Mouse (Mus musculus): ENCODE results near the gene Anpep. TPM values are rescaled to one million over a fixed set of nuclear protein-coding genes. Genes with fewer than 3 reads are reported as not detected.

Anpep gene
- polyA plus RNA-seq, 1 experiment: 145 TPM

GRCm38 (mm10) chr7:79847456-79848451 lies 13.1 kb downstream of the Anpep start:
- no peak for TF ChIP-seq CTCF (IDR thresholded peaks at IDR 0.05; ENCODE audit: low read depth, low read length)
- TF ChIP-seq POLR2A (IDR thresholded peaks at IDR 0.05; ENCODE audit: borderline replicate concordance, low read depth, low read length): no peak
- H3K4me3 ChIP-seq (ENCODE audit: insufficient read depth, low read length): peak overlapping the region; percentile 69
- peak overlapping the region; percentile 64 for H3K27ac ChIP-seq (ENCODE audit: insufficient read depth, low read depth, low read length)
- H3K4me1 ChIP-seq (ENCODE audit: control insufficient read depth, insufficient read depth, low read length): peaks cover 41% of the 10 kb centered on the region

DNA sequence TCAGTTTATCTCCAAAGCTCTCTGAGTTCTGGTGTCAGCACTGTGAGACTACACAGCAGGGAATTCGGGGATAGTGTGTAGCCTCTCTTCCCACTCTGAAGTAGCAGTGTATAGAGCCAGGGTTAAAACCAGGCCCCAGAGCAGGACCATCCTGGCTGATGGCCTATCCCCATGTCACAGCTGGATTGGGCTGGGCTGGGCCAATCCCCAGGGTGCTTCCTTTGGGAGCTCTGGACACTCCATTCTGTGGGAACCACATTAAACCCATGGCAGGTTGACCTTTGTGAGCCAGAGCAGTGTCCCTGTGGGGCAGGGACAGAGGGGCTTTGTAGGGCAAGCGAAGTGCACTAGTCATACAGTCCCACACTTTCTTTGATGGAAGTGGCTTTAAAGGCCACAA lies 14.5 kb downstream of the Anpep start:
- Histone ChIP-seq H3K4me3 (ENCODE audit: insufficient read depth, low read length) (peak overlapping the region; percentile 69), H3K27ac (ENCODE audit: insufficient read depth, low read depth, low read length) (peak overlapping the region; percentile 53), H3K4me1 (ENCODE audit: control insufficient read depth, insufficient read depth, low read length) (peaks cover 39% of the 10 kb centered on the region)
- no peak for TF ChIP-seq CTCF (IDR thresholded peaks at IDR 0.05; ENCODE audit: low read depth, low read length)
- TF ChIP-seq POLR2A (IDR thresholded peaks at IDR 0.05; ENCODE audit: borderline replicate concordance, low read depth, low read length): no peak

- no peak overlapping the region for H3K27ac ChIP-seq (ENCODE audit: insufficient read depth, low read depth, low read length)
- H3K4me3 ChIP-seq (ENCODE audit: insufficient read depth, low read length): no peak overlapping the region
- peaks cover 23% of the 10 kb centered on the region for H3K4me1 ChIP-seq (ENCODE audit: control insufficient read depth, insufficient read depth, low read length)
- TF ChIP-seq CTCF (IDR thresholded peaks at IDR 0.05; ENCODE audit: low read depth, low read length) (no peak), POLR2A (IDR thresholded peaks at IDR 0.05; ENCODE audit: borderline replicate concordance, low read depth, low read length) (no peak)
Measured at GRCm38 (mm10) chr7:79844090-79844802, 16.6 kb downstream of the Anpep start.

DNA sequence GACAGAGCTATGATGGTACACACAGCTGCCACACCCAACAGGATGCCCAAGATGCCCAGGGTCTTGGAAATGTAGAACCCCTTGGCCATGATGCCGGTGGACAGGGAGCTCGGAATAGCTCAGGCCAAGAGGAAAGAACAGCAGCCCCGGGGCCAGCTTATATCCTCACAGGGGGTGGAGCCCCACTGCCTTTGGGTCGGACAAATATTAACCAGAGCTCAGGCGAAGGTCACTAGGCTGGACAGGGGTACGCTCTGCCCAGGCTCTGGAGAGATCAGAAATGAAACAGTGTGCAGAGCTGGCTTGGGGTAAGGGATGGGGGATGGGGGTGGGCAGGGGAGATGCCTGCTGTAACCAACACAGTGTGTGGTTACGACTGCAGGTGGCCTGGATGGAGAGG lies 18.7 kb downstream of the Anpep start:
- H3K4me1 ChIP-seq (ENCODE audit: control insufficient read depth, insufficient read depth, low read length): peaks cover 23% of the 10 kb centered on the region
- H3K4me3 ChIP-seq (ENCODE audit: insufficient read depth, low read length): no peak overlapping the region
- H3K27ac ChIP-seq (ENCODE audit: insufficient read depth, low read depth, low read length): no peak overlapping the region

DNA sequence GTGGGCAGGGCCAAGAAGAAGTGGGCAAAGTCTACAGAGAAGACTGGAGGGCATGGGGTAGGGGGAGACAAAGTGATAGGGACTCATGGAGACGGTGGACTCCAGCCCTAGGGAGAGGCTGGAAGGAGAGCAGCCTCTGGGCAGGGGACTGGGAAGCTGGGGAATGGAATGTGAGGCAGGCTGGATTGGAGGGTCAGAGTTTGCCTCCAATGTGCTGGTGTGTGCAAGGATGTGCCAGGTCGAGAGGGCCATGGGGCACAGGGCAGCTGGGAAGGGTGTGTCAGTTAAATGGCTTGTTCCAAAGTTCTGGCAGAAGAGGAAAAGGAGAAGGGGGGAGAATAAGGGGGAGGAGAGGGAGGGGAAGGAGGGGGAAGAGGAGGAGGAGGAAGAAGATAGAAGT lies 23.6 kb downstream of the Anpep start:
- TF ChIP-seq CTCF (IDR thresholded peaks at IDR 0.05; ENCODE audit: low read depth, low read length): no peak
- no peak for TF ChIP-seq POLR2A (IDR thresholded peaks at IDR 0.05; ENCODE audit: borderline replicate concordance, low read depth, low read length)
- no peak overlapping the region for H3K27ac ChIP-seq (ENCODE audit: insufficient read depth, low read depth, low read length)
- no peaks in the 10 kb centered on the region for H3K4me1 ChIP-seq (ENCODE audit: control insufficient read depth, insufficient read depth, low read length)
- no peak overlapping the region for H3K4me3 ChIP-seq (ENCODE audit: insufficient read depth, low read length)

More for the DNA sequence above, 18.7 kb downstream of the Anpep start:
- no peak for TF ChIP-seq POLR2A (IDR thresholded peaks at IDR 0.05; ENCODE audit: borderline replicate concordance, low read depth, low read length)
- TF ChIP-seq CTCF (IDR thresholded peaks at IDR 0.05; ENCODE audit: low read depth, low read length): no peak

- no peaks in the 10 kb centered on the region for H3K4me1 ChIP-seq (ENCODE audit: control insufficient read depth, insufficient read depth, low read length)
- no peak overlapping the region for H3K27ac ChIP-seq (ENCODE audit: insufficient read depth, low read depth, low read length)
- TF ChIP-seq POLR2A (IDR thresholded peaks at IDR 0.05; ENCODE audit: borderline replicate concordance, low read depth, low read length) (no peak), CTCF (IDR thresholded peaks at IDR 0.05; ENCODE audit: low read depth, low read length) (no peak)
- no peak overlapping the region for H3K4me3 ChIP-seq (ENCODE audit: insufficient read depth, low read length)
Measured at GRCm38 (mm10) chr7:79835196-79835595, 25.7 kb downstream of the Anpep start.

DNA sequence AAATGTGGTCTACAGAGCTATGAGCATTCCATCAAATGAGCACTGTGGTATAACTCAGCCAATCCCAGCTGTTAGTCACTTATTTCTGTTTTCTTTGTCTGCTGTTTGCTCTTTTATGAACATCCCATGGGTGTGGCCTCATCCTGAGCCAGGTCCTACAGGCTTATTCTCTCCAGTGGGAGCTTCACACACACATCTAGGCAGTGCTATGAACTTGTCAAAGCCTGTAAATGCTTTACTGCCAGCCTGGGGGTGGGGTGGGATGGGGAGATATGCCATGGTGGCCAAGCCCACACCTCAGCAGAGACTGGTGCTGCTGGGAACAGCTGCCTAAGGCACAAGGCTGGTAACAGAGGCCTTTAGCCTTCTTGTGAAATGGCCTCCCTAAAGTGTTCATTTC lies 27.9 kb downstream of the Anpep start:
- TF ChIP-seq CTCF (IDR thresholded peaks at IDR 0.05; ENCODE audit: low read depth, low read length) (no peak), POLR2A (IDR thresholded peaks at IDR 0.05; ENCODE audit: borderline replicate concordance, low read depth, low read length) (no peak)
- no peak overlapping the region for H3K27ac ChIP-seq (ENCODE audit: insufficient read depth, low read depth, low read length)
- no peaks in the 10 kb centered on the region for H3K4me1 ChIP-seq (ENCODE audit: control insufficient read depth, insufficient read depth, low read length)
- H3K4me3 ChIP-seq (ENCODE audit: insufficient read depth, low read length): no peak overlapping the region

GRCm38 (mm10) chr7:79831585-79831984 lies 29.3 kb downstream of the Anpep start:
- Histone ChIP-seq H3K27ac (ENCODE audit: insufficient read depth, low read depth, low read length) (no peak overlapping the region), H3K4me1 (ENCODE audit: control insufficient read depth, insufficient read depth, low read length) (no peaks in the 10 kb centered on the region), H3K4me3 (ENCODE audit: insufficient read depth, low read length) (no peak overlapping the region)
- TF ChIP-seq CTCF (IDR thresholded peaks at IDR 0.05; ENCODE audit: low read depth, low read length) (no peak), POLR2A (IDR thresholded peaks at IDR 0.05; ENCODE audit: borderline replicate concordance, low read depth, low read length) (no peak)

- TF ChIP-seq POLR2A (IDR thresholded peaks at IDR 0.05; ENCODE audit: borderline replicate concordance, low read depth, low read length) (no peak), CTCF (IDR thresholded peaks at IDR 0.05; ENCODE audit: low read depth, low read length) (no peak)
- no peak overlapping the region for H3K4me3 ChIP-seq (ENCODE audit: insufficient read depth, low read length)
- H3K4me1 ChIP-seq (ENCODE audit: control insufficient read depth, insufficient read depth, low read length): no peaks in the 10 kb centered on the region
- no peak overlapping the region for H3K27ac ChIP-seq (ENCODE audit: insufficient read depth, low read depth, low read length)
Measured at GRCm38 (mm10) chr7:79831145-79831544, 29.7 kb downstream of the Anpep start.

- TF ChIP-seq POLR2A (IDR thresholded peaks at IDR 0.05; ENCODE audit: borderline replicate concordance, low read depth, low read length) (no peak), CTCF (IDR thresholded peaks at IDR 0.05; ENCODE audit: low read depth, low read length) (no peak)
- Histone ChIP-seq H3K4me3 (ENCODE audit: insufficient read depth, low read length) (no peak overlapping the region), H3K27ac (ENCODE audit: insufficient read depth, low read depth, low read length) (no peak overlapping the region), H3K4me1 (ENCODE audit: control insufficient read depth, insufficient read depth, low read length) (no peaks in the 10 kb centered on the region)
Measured at GRCm38 (mm10) chr7:79828341-79828740, 32.5 kb downstream of the Anpep start.

Measured in bone marrow macrophage, adult 2 months (primary cell).